Mouse (Mus musculus) CH12.LX (cell line): Measurements from ENCODE around the gene Hic1.

Experiments
- CTCF ChIP-seq, 2 experiments: IDR thresholded peaks in 1 of 2; conservative IDR thresholded peaks in 1 of 2; 2 replicates each; pipeline ENCODE4 v1.5.1; 2011 to 2012; ENCODE audit warnings: low read depth in 2 of 2, low read length in 2 of 2, improper control_type of control experiment in 1 of 2, inconsistent platforms in 1 of 2, mild to moderate bottlenecking in 1 of 2, moderate library complexity in 1 of 2
- MAFK ChIP-seq: IDR thresholded peaks from 2 replicates; pipeline ENCODE4 v1.6.1; 2011; ENCODE audit warnings: low read length, improper control_type of control experiment; ENCODE audit not compliant: insufficient replicate concordance

DNA sequence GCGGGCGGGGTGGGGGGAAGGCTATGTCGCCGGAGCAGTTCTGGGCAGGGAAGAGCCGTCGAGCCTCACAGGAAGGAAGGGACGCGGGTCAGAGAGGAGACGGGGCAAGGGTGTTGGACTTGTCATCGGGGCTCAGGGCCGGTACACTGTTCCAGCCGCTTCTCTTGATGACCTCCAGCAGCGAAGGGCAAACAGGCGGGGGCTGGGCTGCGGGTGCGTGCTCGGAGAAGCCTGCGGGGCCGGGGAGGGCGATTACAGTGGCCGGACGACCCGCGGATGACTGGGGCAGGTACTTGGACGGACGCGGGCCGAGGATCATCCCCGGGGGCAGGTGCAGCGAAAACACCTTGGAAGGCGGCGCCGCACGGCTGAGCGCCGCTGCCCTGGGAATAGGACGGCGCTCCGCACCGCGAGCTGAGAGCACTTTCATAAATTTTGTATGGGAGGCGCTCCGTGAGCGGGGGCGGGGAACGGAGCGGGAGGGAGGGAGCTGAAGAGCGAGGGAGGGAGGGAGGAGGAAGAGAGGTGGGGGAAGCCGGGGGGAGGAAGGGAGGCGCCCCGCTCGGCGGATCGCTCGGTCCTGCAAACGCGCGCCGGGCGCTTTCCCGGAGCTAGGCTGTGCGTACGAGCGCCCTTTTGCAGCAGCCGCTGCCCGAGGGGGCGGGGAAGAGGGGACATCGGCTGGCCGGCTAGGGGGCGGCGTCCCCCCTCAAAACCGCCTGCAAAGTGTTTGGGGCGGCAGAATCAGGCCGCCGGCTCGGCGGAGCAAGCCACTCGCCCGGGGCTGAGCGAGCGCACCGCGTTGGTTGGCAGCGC, 24.1 kb upstream of the Hic1 start, which contains the start of gene Rtn4rl1:
- TF ChIP-seq MAFK = no peak
- no peak for TF ChIP-seq CTCF (conservative IDR thresholded peaks at IDR 0.05 in 1 of 2, IDR thresholded peaks at IDR 0.05 in 1 of 2; ENCODE audit: low read depth in 2 of 2, low read length in 2 of 2)
